Mouse (Mus musculus) ES-E14 (cell line): ENCODE measurements around the gene Afap1.

Source experiments
- CHD2 ChIP-seq: IDR thresholded peaks from 2 replicates; pipeline ENCODE4 v1.6.1; 2014; ENCODE audit warnings: mild to moderate bottlenecking, low read depth, low read length, inconsistent platforms
- HCFC1 ChIP-seq: IDR thresholded peaks from 2 replicates; pipeline ENCODE4 v1.6.1; 2012; ENCODE audit warnings: low read length, inconsistent platforms, borderline replicate concordance; ENCODE audit not compliant: insufficient read depth
- ZC3H11A ChIP-seq: IDR thresholded peaks from 2 replicates; pipeline ENCODE4 v1.6.1; 2012; ENCODE audit warnings: low read depth, mild to moderate bottlenecking, inconsistent platforms, low read length, borderline replicate concordance
- ZNF384 ChIP-seq: IDR thresholded peaks from 2 replicates; pipeline ENCODE4 v1.6.1; 2012; ENCODE audit warnings: low read depth, low read length, inconsistent platforms

- TF ChIP-seq ZNF384 (no peak), HCFC1 (no peak), ZC3H11A (no peak), CHD2 (no peak)
Observed at GRCm38 (mm10) chr5:36022361-36022760, 129.2 kb downstream of the Afap1 start.
